Mouse (Mus musculus): ENCODE results near the gene Eri3.

The Eri3 gene

DNA sequence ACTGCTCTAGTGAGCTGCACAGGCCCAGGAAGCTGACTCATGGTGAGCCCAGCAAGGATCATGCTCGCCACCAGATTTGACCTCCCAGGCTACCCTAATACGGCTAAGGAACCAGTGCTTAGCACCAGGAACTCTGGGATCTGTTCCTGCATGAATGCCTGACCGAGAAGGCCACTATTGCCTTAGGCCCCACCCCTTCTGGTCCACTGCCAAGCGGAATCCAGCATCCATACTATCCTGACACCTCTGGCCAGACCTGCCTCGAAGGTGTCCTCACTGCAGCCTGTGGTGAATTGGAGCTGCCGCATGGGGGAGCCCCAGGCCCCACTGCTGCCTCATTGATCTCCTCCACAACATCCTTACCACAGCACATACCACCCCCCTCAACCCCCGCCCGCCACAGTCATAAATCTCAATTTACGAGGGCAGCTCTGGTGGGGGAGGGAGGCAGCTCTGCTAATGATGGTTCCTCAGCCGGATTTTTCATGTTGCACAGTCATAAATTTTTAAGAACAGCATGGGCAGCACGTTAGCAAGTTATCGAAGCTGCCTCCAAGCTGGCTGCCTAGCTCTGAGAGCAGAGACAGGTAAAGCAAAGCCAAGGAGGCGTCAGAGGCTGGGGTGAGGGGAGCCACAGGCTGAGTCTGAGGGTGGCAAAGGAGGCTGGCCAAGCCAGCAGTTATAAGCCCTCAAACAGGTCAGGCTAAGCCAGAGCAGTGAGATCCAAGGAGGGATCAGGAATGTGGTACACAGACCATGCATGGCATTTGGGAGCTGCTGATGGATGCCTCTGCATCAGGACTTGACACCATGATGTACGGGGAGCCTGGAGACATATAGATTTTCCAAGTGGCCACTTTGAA, 108.6 kb downstream of the Eri3 start:
- DNase-seq (ENCODE audit: low read depth) = no peak

DNA sequence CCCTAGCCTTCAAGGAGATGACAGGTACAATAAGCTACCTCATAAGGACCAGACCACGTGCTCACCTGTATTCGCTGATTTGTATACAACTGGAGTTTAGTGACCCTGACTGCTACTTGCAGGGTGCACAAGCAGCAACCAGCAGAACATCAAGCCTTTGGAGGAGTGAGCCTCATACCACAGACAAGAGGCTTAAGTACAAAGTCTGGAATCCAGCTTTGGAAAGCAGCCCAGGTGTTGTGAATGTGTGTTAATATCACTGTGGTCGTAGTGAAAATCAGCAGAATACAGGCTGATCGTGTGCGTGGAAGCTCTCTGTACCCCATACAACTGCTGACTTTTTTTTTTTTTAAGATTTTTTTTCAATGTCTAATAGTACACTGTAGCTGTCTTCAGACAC, 109.8 kb downstream of the Eri3 start:
- DNase-seq (ENCODE audit: low read depth) = no peak

DNA sequence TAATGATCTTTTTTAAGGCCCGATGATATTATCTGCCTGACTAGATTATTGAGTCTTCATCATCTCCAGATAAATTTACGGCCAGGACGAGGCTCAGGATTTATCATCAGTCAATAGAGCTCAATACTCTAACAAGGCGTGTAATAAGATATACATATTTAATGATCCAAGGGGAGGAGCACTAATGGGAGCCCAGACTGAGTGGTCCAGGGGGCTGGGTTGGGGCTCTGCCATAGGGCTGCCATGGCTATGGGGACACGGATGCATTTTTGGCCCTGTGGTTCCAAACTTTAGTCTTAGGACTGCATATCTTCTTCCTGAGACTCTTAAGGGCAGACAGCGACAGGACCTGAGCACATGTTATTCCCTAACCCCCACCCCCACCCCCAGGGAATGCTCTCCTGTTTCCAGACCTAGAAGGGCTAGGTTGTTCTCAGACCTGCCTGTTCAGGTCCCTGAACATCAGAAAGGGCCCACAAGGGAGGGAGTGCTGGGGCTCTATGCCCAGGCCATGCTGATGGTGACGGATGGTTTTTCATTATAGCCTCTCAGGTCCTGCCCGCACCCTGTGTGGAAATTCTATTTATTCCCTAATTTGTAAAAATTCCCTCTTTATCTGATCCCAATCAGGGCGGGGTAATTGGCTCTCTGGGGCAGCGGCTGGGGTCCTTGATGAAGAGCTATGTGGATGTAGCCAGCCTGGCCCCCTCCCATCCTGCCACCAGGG, 114.4 kb downstream of the Eri3 start:
- DNase-seq (ENCODE audit: low read depth) = no peak

DNA sequence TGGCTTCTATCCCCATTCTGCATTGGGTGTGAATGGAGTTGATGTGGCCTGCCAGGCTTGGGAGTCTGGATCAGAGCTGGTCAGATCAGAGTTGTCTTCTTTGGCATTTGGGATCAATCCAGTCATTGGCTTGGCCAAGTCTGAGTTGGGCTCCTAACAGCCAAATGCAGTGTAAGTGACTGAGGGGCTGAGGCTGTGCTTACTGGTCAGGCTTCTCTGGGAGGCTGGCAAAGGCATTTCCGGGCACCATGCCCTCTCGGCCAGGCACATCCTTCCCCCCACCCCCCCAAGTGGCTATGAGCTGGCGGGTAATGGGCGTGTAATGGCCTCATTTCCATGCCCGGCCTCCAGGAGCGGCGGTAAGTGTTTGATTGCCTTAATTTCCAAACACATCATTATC, 115.4 kb downstream of the Eri3 start:
- DNase-seq (ENCODE audit: low read depth) = no peak

DNA sequence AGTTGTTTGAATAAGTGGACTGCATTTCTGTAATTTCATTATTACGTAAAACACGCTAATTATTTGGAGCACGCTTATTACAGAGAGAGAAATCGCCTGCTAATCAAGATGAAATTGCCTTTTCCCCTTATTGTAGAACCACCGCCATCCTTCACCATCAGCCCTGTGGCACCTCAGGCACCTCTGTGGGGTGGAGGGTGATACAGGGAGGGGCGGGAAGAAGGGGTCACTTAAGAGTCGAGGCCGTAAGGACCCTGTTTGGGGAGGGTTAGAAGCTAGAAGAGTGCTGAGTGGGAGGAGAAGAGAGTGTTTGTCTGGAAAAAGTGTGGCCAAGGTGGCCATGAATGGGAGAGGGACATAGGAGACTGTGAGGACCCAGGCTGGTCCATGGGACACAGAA, 115.9 kb downstream of the Eri3 start:
- DNase-seq (ENCODE audit: low read depth) = no peak

DNA sequence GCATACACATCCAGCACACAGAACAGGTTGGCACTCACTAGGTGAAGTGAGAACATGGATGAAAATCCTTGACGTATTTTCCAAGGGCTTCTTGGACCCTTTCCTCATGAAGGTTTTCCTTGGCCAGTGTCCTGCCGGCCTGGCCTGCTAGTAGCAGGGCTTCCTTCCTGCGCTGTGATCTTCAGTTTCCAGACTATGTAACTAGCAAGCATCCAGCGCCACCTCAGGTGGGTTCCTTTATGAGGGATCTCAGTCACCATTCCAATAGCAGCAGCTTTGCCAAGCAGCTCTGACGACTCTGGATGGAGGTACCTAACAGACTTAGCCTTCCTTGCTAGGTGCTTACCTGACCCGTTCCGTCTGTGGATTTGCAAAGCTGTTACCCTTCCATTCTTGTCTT, 119.7 kb downstream of the Eri3 start:
- no peak for DNase-seq (ENCODE audit: low read depth)

DNA sequence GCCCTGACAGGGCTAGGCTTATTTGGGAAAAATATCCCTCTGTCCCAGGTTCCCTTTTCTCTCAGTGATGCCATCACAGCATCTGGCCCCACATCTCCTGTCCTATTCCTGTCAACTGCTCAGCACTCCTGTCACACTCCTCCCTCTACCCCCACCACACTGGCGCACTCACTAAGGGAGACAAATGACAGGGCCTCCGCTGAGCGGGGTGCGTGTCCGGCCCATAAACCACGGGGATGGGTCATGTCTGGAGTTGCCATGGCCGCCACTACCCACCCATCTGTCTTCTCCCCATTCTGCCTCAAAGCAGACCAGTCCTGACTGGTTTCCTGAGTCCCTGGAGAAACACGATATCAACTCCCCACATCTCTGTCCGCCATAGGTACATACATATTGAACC, 121.9 kb downstream of the Eri3 start:
- DNase-seq (ENCODE audit: low read depth) = no peak

DNA sequence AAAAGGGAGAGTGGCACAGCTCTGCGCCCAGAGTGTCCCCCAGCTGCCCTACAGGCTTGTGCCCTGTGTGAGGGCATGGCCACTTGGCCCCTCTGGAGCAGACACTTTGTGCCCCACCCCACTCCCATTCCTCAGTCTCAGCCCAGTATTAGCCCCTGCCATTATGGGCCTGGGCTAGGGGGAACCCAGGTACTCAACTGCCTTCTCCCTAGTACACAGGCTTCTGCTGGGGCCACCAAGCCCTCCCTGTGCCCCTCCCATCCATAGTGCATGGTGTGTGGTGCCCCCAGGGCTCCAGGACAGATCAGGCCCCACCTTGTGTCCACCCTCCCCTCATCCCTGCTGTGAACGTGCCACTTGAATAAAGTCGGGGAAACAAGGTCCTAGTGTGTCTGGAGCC, 123.7 kb downstream of the Eri3 start:
- no peak for DNase-seq (ENCODE audit: low read depth)

DNA sequence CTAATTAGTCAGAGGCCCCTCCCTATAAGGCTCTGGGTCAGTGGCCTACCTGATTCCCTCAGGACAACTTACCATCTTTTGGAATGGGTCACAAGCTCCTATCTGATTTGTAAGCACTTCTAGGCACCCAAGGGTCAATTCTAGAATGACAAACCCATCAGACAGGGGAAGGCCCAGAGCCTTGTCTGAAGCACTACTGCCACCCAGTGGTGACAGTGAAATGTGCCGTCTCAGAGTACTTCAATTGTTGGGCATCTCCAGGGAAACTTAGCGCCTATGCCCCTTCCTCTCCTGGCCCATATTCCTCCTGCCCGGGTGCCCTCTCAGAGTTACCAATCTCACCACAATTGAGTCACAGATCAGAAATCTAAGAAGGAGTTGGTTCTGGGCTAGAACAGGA, 126.7 kb downstream of the Eri3 start:
- DNase-seq (ENCODE audit: low read depth) = peak; percentile 73

DNA sequence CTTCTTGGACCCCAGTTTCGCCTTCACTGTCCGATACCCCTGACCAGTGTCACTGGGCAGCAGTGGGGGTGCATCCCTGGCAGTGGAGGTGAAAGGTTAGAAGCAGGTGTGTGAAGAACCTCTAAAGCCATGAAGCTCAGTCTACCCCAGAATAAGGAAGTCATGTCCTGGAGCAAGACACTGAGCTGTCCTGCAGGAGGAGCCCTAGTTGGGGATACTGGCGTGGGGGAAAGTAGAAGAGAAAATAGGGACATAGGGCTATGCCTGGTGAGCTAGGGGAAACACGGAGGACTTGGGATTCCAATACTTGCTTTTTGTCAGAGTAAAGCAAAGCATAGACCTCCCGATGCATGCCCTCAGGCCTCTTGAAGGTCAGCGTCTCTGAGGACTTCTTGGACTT, 130.8 kb downstream of the Eri3 start:
- no peak for DNase-seq (ENCODE audit: low read depth)

DNA sequence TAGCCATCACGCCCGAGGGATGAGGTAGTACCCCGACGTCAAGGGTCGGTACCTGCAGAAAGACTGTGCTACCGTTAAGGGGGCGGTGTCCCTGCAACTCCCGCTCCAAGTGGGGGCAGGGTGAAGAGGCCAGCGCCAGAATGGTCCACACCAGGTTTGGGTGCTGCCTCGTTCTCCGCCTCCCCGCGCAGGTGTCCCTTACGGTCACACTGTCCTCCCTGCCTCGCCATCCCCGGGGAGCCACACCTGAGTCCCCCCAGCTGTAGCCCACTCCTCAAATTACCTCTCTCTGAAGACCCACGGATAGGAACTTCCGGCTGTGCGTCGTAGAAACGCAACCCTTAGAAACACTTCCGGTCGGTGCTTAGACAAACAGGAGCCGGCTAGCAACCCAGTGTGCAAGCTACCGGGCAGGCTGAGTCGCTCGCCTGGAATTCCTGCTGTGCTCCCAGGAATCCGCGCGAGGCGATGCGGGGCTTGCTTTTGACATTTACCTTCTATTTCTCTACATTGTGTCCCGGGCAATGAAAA, 131.8 kb downstream of the Eri3 start, which contains the start of gene Dmap1:
Gene Dmap1, minus strand, starts transcription at position 343 of the 531 bp plus-strand sequence.
- peak; percentile 70 for DNase-seq (ENCODE audit: low read depth)

DNA sequence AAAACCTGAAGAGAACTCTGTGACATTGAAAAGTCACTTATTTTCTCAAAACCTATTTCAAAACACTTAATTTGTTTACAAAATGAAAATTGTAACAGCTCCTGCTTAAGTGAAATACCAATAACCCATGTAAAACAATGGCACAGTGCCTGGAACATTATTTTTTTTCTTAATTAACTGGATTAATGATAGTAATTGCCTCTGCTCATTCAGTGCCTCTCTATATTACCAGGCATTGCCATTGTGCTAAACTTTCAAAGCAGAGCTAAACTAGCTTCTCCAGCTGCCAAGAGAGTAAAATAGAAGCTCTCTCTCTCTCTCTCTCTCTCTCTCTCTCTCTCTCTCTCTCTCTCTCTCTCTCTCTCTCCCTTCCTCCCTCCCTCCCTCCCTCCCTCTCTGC, 132.3 kb downstream of the Eri3 start:
- DNase-seq (ENCODE audit: low read depth) = no peak

DNA sequence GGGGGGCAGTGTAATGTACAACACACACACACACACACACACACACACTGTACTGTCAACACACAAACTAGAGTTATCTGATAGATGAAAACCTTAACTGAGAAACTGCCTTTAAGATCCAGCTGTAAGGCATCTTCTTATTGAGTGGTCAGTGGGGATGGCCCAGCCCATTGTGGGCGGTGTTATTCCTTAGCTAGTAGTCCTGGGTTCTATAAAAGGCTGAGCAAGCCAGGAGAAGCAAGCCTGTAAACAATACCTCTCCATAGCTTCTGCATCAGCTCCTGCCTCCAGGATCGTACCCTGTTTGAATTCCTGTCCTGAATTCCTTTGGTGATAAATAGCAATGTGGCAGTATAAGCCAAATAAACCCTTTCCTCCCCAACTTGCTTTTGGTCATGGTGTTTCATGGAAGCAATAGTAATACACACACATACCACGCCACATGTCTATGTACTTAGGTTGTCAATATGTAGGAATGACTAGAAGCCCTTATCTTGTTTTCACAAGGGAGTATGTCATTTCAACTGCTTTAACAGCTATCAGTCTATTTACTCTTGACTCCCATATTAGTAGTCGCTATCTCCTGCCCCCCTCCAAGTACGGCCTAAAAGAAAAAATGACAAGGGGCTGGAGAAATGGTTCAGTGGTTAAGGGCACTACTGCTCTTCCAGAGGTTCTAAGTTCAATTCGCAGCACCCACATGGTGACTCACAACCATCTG, 133.0 kb downstream of the Eri3 start:
- DNase-seq (ENCODE audit: low read depth) = no peak

DNA sequence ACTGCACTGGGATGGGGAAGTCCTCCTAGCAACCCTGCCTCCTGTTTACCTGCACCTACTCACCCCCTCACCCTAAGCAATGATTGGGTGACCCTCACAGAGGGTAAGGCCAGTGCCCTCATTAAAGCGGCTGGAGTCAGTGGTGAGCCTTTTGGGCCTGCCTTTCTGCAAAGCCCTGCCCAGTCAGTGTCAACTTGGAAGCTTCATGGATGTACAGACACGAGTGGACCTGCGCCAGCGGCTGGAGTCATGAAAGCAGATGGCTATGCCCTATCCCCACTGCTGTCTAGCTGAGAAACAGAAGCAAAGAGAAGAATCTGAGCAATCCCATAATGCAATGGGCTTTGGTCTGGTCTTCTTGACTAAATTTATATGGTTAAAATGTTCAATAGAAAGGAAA, 136.2 kb downstream of the Eri3 start:
- DNase-seq (ENCODE audit: low read depth) = no peak

DNA sequence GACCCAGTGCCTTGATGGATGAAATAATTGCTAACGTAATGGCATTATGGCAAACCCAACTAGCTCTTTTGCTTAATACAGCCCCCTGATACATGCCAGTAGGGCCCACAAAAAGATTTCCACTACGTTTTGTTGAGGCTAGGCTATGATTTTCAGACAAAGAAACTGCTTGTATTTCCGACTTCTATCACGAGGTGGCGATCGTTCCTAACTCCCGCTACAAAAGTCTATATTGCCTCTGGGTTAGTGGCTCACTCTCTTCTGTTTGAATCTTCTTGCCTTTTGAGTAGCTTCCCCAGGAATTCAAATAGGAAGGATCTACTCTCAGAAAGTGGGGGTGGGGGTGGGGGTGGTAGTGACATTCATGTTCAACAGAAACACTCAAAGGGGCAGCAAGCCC, 155.2 kb downstream of the Eri3 start:
- peak; percentile 42 for DNase-seq (ENCODE audit: low read depth)

DNA sequence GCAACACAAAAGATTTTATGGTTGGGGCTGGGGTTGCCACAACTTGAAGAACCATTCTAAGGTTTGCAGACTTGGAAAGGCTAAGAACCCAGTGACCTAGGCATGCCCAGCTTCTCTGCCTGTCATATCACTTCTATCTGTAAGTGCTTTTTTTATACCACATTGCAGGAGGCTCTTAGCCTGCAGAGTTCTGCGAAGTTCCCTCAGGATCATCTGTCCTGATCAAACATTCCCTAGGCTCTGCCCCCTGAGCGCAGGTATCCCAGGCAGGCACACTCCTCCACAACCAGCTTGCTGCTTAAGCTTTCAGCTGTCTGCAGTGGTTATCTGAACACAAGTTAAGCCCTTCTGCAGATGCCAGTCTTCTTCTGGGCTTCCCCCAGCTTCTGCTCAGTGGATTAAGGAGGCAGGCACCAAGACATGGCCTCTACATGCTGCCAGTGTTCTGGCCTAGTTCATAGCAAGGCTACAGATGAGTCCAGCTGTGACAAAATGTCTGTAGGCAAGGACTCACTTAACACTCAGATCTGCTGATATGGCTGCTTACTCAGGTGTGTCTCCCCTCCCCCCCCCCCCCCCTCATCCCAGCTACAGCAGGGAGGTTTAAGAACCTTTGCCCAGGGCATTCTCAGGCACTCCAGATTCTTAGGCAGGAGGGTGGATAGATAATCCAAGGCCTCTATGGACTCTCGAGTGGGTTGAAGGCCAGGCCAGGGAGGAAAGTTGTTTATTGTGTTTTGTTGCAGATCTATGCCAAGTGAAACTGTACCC, 158.8 kb downstream of the Eri3 start:
- DNase-seq (ENCODE audit: low read depth) = no peak

DNA sequence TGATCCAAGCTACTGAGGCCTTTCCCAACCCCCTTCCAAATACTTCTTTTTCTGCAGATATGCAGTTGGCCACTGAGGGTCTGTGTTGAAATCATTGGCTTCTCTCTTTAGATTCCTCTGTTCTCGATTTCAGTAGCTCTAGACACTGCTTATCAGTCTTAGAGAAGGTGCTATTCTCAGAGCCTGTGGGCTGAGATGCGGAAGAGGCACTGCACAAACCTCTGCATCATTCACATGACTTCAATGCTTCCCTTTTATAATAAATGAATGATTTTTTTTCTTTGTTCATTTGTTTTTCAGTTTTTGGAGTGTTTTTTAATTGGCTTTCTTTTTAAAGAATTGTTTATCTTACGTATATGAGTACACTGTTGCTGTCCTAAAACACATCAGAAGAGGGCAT, 162.1 kb downstream of the Eri3 start:
- no peak for DNase-seq (ENCODE audit: low read depth)

DNA sequence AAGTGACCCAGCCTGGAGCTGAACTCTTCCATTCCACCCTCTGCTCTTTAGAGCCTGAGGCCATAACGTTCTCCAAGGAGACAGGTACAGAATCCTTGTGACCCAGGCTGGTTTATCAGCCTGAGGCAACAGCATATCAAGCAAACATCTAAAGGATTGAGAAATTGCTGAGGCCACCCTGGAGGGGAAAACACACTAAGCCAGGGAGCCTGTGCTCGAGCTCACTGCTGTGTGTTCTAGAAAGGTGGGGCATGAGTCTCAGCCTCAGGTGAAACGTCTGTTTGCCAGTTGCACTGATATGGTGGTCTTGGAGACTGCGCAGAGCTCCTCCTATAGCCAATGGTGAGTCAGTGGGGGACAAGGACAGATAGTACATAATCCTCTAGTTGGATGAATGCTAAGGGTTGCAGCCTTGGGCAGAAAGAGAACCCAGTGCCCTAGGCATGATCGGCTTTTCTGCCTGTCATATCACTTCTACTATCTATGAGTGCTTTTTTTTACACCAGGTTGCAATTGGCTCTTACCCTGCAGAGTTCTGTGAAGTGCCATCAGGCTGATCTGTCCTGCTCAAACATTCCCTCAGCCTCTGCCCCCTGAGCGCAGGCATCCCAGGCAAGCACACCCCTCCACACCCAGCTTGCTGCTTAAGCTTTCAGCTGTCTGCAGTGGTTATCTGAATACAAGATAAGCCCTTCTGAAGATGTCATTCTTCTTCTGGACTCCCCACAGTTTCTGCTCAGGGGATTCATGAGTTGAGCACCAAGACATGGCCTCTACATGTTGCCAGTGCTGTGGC, 163.3 kb downstream of the Eri3 start:
- DNase-seq (ENCODE audit: low read depth) = no peak

Measured in c-Kit-positive CD71-negative TER-119-negative erythroid progenitor cells, embryonic 14.5 days (primary cell).